Mouse (Mus musculus) adrenal gland, postnatal 10 days (tissue): Measurements from ENCODE around the gene Taar7b. TPM values are rescaled to one million over a fixed set of nuclear protein-coding genes. Genes with fewer than 3 reads are reported as not detected.

Source experiments
- DNase-seq: peaks from one replicate; pipeline ENCODE4 v3.0.0; 2021; ENCODE audit warnings: mixed read lengths
- long read RNA-seq, 2 experiments: library from polyadenylated mRNA; stranded (forward); transcript quantifications; one replicate each; pipeline ENCODE4 v2.0.0; 2021
- total RNA-seq, 2 experiments: library from RNA; stranded (reverse); gene quantifications; 2 replicates each; pipeline ENCODE4 v1.2.3; 2021

Gene Taar7b
- total RNA-seq, result not detected
- long read RNA-seq, experiment 1, result 0 reads
- long read RNA-seq, experiment 2, result 0 reads

GRCm38 (mm10) chr10:23999639-24000038, at the start of gene Taar7b:
Gene Taar7b, plus strand, starts transcription at chr10:23999939.
- no peak for DNase-seq

GRCm38 (mm10) chr10:23951714-23952113, 48.0 kb upstream of the Taar7b start:
- no peak for DNase-seq

- DNase-seq, result no peak
These were observed 40.7 kb upstream of the Taar7b start for GRCm38 (mm10) chr10:23959071-23959470.

GRCm38 (mm10) chr10:23960444-23960915, 39.3 kb upstream of the Taar7b start, which contains the start of gene Taar4:
Gene Taar4, plus strand, starts transcription at chr10:23960494.
- no peak for DNase-seq

DNA sequence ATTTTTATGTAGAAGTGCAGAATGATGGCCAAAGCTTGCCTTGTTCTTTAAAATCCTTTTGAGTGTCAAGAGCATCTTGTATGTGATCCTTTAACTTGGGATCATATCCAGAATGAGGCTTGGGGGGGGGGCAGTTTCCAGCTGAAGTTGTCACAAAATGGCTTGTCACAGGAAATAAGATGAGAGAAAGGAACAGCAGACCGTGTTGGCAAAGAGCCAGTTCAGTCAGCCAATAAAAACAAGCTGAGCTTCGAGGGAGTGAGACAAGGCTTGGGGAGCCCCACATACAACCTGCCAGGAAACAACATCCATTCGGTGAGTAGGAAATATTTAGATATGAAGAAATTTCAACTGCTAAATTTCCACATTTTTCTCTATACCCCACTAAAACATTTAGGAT, 36.3 kb upstream of the Taar7b start:
- DNase-seq, result no peak

GRCm38 (mm10) chr10:23964921-23965610, 34.7 kb upstream of the Taar7b start:
- no peak for DNase-seq

- DNase-seq, result no peak
These were observed 29.0 kb upstream of the Taar7b start, which contains the start of gene Taar5 for GRCm38 (mm10) chr10:23970656-23971165. Gene Taar5, plus strand, starts transcription at chr10:23970706.

DNA sequence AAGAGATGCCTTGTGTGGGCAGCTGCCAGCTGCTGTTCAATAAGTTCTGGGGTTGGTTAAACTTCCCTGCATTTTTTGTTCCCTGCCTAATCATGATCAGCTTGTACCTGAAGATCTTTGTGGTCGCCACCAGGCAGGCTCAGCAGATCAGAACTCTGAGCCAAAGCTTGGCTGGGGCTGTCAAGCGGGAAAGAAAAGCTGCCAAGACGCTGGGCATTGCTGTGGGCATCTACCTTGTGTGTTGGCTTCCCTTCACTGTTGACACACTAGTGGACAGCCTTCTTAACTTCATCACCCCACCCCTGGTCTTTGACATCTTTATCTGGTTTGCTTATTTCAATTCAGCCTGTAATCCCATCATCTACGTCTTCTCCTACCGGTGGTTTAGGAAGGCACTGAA, 28.5 kb upstream of the Taar7b start:
- no peak for DNase-seq

GRCm38 (mm10) chr10:23977958-23978357, 21.8 kb upstream of the Taar7b start:
- no peak for DNase-seq

GRCm38 (mm10) chr10:23978901-23979705, 20.6 kb upstream of the Taar7b start:
- DNase-seq, result peak; percentile 85

DNA sequence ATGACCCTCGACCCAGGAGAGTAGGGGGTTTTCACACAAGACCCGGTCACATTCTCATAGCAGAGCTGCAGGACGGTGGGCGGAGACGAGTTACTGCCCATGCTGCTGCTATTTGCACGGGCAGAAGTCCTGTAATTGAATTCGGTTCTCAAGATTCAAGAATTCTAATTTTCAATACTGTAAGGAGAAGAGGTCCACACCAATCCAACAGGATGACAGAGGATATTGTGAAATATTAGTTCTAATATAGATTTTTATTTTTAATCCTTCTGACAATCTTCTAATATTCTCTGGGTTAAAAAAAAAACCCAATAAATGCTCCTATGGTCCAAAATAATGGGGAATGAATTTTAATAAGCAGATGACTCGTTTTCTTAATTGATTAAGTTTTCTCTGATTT, 14.2 kb upstream of the Taar7b start, which contains the start of gene Taar6:
Gene Taar6, minus strand, starts transcription at position 101 of the 400 bp plus-strand sequence.
- no peak for DNase-seq

- DNase-seq, result no peak
These were observed 13.3 kb upstream of the Taar7b start for GRCm38 (mm10) chr10:23986419-23986818.

GRCm38 (mm10) chr10:23993381-23993780, 6.4 kb upstream of the Taar7b start, which contains the start of gene Taar7a:
Gene Taar7a, minus strand, starts transcription at chr10:23993481.
- no peak for DNase-seq

- DNase-seq, result no peak
These were observed 6.7 kb downstream of the Taar7b start for GRCm38 (mm10) chr10:24006442-24006841.

DNA sequence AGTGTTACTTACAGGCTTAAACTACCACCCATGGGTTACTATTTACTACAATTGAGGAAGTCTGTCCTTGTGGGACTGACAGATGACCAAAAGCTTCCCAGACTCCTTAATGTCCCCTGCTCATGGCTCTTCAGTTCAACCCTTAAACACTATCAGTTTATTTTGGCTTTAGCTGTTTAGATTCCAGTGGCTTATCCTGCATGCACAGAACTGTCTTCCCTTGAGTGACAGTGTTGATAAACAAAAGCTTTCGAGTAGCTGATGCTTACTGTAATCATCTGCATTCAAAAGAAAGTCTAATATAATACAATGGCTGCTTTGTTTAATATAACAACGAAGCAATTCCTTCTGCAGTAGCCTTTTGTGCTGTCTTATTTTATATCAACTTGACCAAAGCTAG, 7.3 kb downstream of the Taar7b start:
- no peak for DNase-seq

GRCm38 (mm10) chr10:24008143-24008542, 8.4 kb downstream of the Taar7b start:
- DNase-seq, result no peak

- no peak for DNase-seq
These were observed 27.2 kb downstream of the Taar7b start, which contains the start of gene Taar7d for GRCm38 (mm10) chr10:24026922-24027321. Gene Taar7d, plus strand, starts transcription at chr10:24027222.

DNA sequence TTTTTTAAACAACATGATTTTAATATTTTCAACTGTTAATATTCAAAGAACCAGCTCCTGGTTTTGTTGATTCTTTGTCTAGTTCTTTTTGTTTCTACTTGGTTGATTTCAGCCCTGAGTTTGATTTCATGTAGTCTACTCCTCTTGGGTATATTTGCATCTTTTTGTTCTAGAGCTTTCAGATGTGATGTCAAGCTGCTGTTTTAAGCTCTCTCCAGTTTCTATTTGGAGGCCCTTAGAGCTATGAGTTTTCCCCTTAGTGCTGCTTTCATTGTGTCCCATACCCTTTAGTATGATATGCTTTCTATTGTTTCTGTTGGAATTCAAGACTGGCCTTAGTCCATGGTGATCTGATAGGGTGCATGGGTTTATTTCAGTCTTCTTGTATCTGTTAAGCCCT, 31.6 kb downstream of the Taar7b start:
- no peak for DNase-seq

GRCm38 (mm10) chr10:24037314-24037713, 37.6 kb downstream of the Taar7b start, which contains the start of gene Taar7e:
Gene Taar7e, plus strand, starts transcription at chr10:24037614.
- DNase-seq, result no peak

- no peak for DNase-seq
These were observed 40.6 kb downstream of the Taar7b start for GRCm38 (mm10) chr10:24040120-24040869.

DNA sequence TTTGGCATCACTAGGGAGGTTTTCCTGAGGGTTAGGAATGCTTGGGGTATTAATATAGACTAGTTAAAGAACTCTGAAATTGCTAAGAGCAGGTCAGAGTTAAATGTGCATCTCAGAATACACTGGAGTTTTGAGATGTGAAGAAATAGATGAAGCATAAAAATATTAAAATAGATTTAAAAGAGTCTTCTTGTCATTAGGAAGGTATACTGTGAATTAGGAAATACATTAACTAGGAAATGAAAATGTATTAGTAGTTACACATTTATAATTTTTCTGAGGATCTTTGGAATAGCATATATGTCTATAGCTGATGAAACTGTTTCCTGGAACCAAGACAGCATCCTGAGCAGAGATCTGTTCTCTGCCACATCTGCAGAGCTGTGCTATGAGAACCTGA, 49.5 kb downstream of the Taar7b start, which contains the start of gene Taar7f:
Gene Taar7f, plus strand, starts transcription at position 301 of the 400 bp plus-strand sequence.
- no peak for DNase-seq
